Mouse (Mus musculus): ENCODE data around the gene Vmn1r159.
"Not testable (repeated sequence)": the region's sequence is repeated elsewhere in the genome, so short reads cannot be mapped to it uniquely, and the experiment has no call there.

Vmn1r159 gene

GRCm38 (mm10) chr7:22843505-22843904, at the start of gene Vmn1r159:
TSS of gene Vmn1r159 (minus strand) at chr7:22843605.
- DNase-seq = not testable (repeated sequence)

GRCm38 (mm10) chr7:22870924-22871323, 27.5 kb upstream of the Vmn1r159 start, which contains the start of gene Vmn1r160:
TSS of gene Vmn1r160 (plus strand) at chr7:22871224.
- not testable (repeated sequence) for DNase-seq
